Mouse (Mus musculus) small intestine, adult 2 months (tissue): Measurements from ENCODE around the gene Alg5.

Experiments used
- CTCF ChIP-seq: fragments of 200-500 bp; IDR thresholded peaks from 2 replicates; pipeline ENCODE4 v1.5.1; 2012; ENCODE audit warnings: low read depth, mild to moderate bottlenecking, control low read depth, inconsistent platforms, low read length, moderate library complexity, mixed read lengths; ENCODE audit not compliant: insufficient replicate concordance, insufficient read length; ENCODE audit errors: extremely low read depth
- POLR2A ChIP-seq: fragments of 200-500 bp; IDR thresholded peaks from 2 replicates; pipeline ENCODE4 v1.6.1; 2012; ENCODE audit warnings: low read depth, mild to moderate bottlenecking, control low read depth, inconsistent platforms, low read length, moderate library complexity

DNA sequence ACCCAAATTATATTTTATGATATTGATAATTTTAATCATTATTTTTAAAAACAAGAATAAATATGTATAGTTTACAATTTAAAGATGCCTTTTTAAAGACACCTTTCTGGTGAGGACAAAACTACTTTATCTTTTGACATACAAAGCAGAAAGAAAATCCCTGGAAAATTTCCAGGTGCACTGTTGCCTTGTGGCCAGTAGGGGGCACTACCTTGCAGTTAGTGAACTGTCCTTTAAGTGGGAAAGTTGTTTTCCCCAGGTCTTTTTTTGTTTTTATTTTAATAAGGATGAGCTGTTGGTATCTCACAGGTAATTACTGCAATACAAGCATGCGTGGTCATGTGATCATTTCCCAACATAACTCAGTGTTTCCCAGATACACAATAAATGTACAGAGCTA is 60.5 kb downstream of the Alg5 start:
- TF ChIP-seq POLR2A: no peak
- TF ChIP-seq CTCF: no peak
